Mouse (Mus musculus): Measurements from ENCODE around the gene Mgat4e. TPM values are rescaled to one million over a fixed set of nuclear protein-coding genes. Genes with fewer than 3 reads are reported as not detected.
A peak's percentile ranks its signal among the peaks of the same experiment; 100 is the strongest.

The Mgat4e gene
- total and polyA plus RNA-seq, 3 experiments, result 0.08 to 0.17 TPM; not detected in 1

DNA sequence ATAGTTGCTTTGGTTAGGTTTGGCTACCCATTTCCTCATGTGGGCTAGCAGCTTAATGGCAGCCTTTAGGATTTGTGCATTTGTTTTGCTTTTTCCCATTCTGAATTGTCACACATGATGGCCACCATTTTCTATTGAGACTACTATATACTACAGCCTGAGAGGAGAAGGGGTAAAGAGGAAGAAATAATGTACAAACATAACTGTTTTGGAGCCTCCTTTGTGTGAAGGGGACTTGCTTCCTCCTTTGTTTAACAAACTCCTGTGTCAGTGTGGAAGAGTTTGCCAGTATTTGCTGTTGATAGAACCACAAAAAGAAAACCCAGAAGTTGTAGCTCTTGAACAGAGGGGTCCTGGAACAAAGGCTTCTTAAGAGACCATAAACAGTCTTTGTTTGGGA lies 13.0 kb upstream of the Mgat4e start:
- Histone ChIP-seq H3K27ac (ENCODE audit: control insufficient read depth, low read depth, low read length) (peak overlapping the region; percentile 100), H3K4me3 (ENCODE audit: control insufficient read depth in 1 of 2, insufficient read depth in 1 of 2, low read depth in 2 of 2, low read length in 2 of 2) (peak overlapping the region; percentile 71 to 79), H3K36me3 (ENCODE audit: control insufficient read depth in 1 of 2, insufficient read depth in 2 of 2, low read length in 2 of 2) (peaks cover 1 to 28% of the 10 kb centered on the region in 2 experiments; a peak in 3 of 4 replicates), H3K9me3 (replicated peaks; ENCODE audit: insufficient read depth, low read length) (no peaks in the 10 kb centered on the region), H3K27me3 (ENCODE audit: control insufficient read depth in 1 of 2, insufficient read depth in 2 of 2, low read length in 2 of 2) (no peaks in the 10 kb centered on the region), H3K4me1 (ENCODE audit: control insufficient read depth in 1 of 2, insufficient read depth in 2 of 2, low read length in 2 of 2) (peaks cover 9 to 21% of the 10 kb centered on the region in 2 experiments), H3K9ac (ENCODE audit: control insufficient read depth, low read depth, low read length, poor library complexity, severe bottlenecking) (peak overlapping the region; percentile 94), H3K79me2 (ENCODE audit: control insufficient read depth, insufficient read depth, low read length, poor library complexity) (peaks cover 63% of the 10 kb centered on the region)
- TF ChIP-seq CTCF (IDR thresholded peaks at IDR 0.05 in 2 of 3, conservative IDR thresholded peaks at IDR 0.05 in 1 of 3; ENCODE audit: control insufficient read depth in 1 of 3, insufficient read depth in 1 of 3, low read depth in 2 of 3, low read length in 3 of 3, poor library complexity in 1 of 3, severe bottlenecking in 1 of 3) (no peak), SMC3 (IDR thresholded peaks at IDR 0.05; ENCODE audit: low read depth, low read length) (no peak), UBTF (IDR thresholded peaks at IDR 0.05; ENCODE audit: borderline replicate concordance, insufficient read depth, low read depth, low read length) (no peak), SIN3A (IDR thresholded peaks at IDR 0.05; ENCODE audit: low read length) (0 out of 2 replicates have a peak, but pooled peaks have one; percentile 10), GATA1 (IDR thresholded peaks at IDR 0.05; ENCODE audit: low read depth, low read length) (no peak), POLR2A (IDR thresholded peaks at IDR 0.05; ENCODE audit: control insufficient read depth in 1 of 2, insufficient read depth in 1 of 2, low read depth in 1 of 2, low read length in 2 of 2, poor library complexity in 1 of 2) (0 out of 4 replicates have a peak, but pooled peaks of 1 of the 2 experiments have one; percentile 20), MYB (IDR thresholded peaks at IDR 0.05; ENCODE audit: low read depth, low read length) (no peak), MXI1 (IDR thresholded peaks at IDR 0.05; ENCODE audit: low read depth, low read length) (0 out of 2 replicates have a peak, but pooled peaks have one; percentile 1), ZNF384 (IDR thresholded peaks at IDR 0.05; ENCODE audit: low read depth, low read length) (peak; percentile 20; the same call in 1 of the 2 replicates), TBP (IDR thresholded peaks at IDR 0.05; ENCODE audit: low read depth, low read length) (0 out of 2 replicates have a peak, but pooled peaks have one; percentile 36)
- DNase-seq (ENCODE audit: low read depth, low spot score), result peak; percentile 77

DNA sequence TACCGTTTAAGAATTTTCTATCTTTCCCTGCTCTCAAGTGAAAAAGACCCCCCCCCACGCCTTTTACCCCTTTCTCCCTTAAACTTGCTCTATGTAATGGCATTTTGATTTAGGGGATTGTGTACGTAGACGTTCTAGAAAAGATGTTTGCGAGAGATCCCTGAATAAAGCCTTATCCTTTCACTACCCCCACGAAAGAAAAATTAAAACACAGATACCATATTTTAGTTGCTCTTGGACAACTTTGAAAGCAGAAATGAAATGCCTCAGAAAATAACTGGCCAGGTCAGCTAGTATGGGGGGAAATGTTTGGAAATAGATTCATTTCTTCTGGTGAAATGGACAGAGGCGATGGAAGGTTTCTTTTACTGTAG lies 12.3 kb upstream of the Mgat4e start:
- Histone ChIP-seq H3K9me3 (replicated peaks; ENCODE audit: insufficient read depth, low read length) (no peaks in the 10 kb centered on the region), H3K79me2 (ENCODE audit: control insufficient read depth, insufficient read depth, low read length, poor library complexity) (peaks cover 60% of the 10 kb centered on the region), H3K4me3 (ENCODE audit: control insufficient read depth in 1 of 2, insufficient read depth in 1 of 2, low read depth in 2 of 2, low read length in 2 of 2) (peak overlapping the region; percentile 71 to 79), H3K27me3 (ENCODE audit: control insufficient read depth in 1 of 2, insufficient read depth in 2 of 2, low read length in 2 of 2) (no peaks in the 10 kb centered on the region), H3K9ac (ENCODE audit: control insufficient read depth, low read depth, low read length, poor library complexity, severe bottlenecking) (peak overlapping the region; percentile 94), H3K36me3 (ENCODE audit: control insufficient read depth in 1 of 2, insufficient read depth in 2 of 2, low read length in 2 of 2) (peaks cover 1 to 28% of the 10 kb centered on the region in 2 experiments; a peak in 3 of 4 replicates), H3K4me1 (ENCODE audit: control insufficient read depth in 1 of 2, insufficient read depth in 2 of 2, low read length in 2 of 2) (peaks cover 9 to 25% of the 10 kb centered on the region in 2 experiments), H3K27ac (ENCODE audit: control insufficient read depth, low read depth, low read length) (peak overlapping the region; percentile 100)
- DNase-seq (ENCODE audit: low read depth, low spot score), result peak; percentile 46
- TF ChIP-seq POLR2AphosphoS2 (IDR thresholded peaks at IDR 0.05; ENCODE audit: low read length), result no peak
- peak; percentile 52; the same call in 1 of the 2 replicates for TF ChIP-seq CHD1 (IDR thresholded peaks at IDR 0.05; ENCODE audit: low read depth, low read length)
- 0 out of 2 replicates have a peak, but pooled peaks have one; percentile 39 for TF ChIP-seq MYC (IDR thresholded peaks at IDR 0.05; ENCODE audit: low read depth, low read length)
- TF ChIP-seq MXI1 (IDR thresholded peaks at IDR 0.05; ENCODE audit: low read depth, low read length), result 0 out of 2 replicates have a peak, but pooled peaks have one; percentile 40
- peak; percentile 60 for TF ChIP-seq SIN3A (IDR thresholded peaks at IDR 0.05; ENCODE audit: low read length)
- no peak for TF ChIP-seq HCFC1 (IDR thresholded peaks at IDR 0.05; ENCODE audit: low read depth, low read length)
- no peak for TF ChIP-seq POLR2AphosphoS5 (IDR thresholded peaks at IDR 0.05; ENCODE audit: borderline replicate concordance, low read depth, low read length)

All from MEL (cell line).